8 mouse cellular contexts compared by ENCODE assay signal in genomic region chr6:13069302-13070146, GRCm38 (mm10). TPM values are rescaled to one million over a fixed set of nuclear protein-coding genes. Genes with fewer than 3 reads are reported as not detected.
A peak's percentile ranks its signal among the peaks of the same experiment; 100 is the strongest.
DNase-seq lines count a peak whose midpoint lies in the region; ATAC-seq lines count a peak whose summit lies in the region.

Gene Tmem106b, plus strand, starts transcription at chr6:13069759.

- peak; percentile 86 for DNase-seq in MEL-GATA-1-ER (ENCODE audit: extremely low read depth, low read depth)
- peak; percentile 95 for DNase-seq in cerebellum, adult 8-10 months
- DNase-seq in forelimb bud, embryonic 11.5 days (ENCODE audit: low read depth, low spot score), result peak; percentile 97
- peak; percentile 79 for DNase-seq in layer of hippocampus, adult 9-10 months (ENCODE audit: low spot score)
- peak; percentile 86 for DNase-seq in ovary, postnatal 10 days (ENCODE audit: low spot score)
- DNase-seq in thymus, postnatal 10 days (ENCODE audit: low spot score in 2 of 2), result peak; percentile 91 to 97

- peak within 1 kb of the TSS; percentile 88 for H3K4me3 ChIP-seq in lung, embryonic 16.5 days (ENCODE audit: low read length)

- 2% methylated on average over 61 of the region's 61 CpGs for WGBS in lung, embryonic 16.5 days

- peak; percentile 97 for ATAC-seq in hematopoietic stem cell, adult 5-6 weeks (replicated peaks in 1 of 2; ENCODE audit: insufficient read depth in 1 of 2, low FRiP score in 2 of 2, low TSS enrichment in 1 of 2, low read depth in 1 of 2, poor library complexity in 2 of 2, severe bottlenecking in 2 of 2)
- ATAC-seq in lung, embryonic 16.5 days (ENCODE audit: low read depth), result peak; percentile 100

- no peaks in the 10 kb centered on the region for H3K9me3 ChIP-seq in lung, embryonic 16.5 days (ENCODE audit: control insufficient read depth, low read length)

- no peaks in the 10 kb centered on the region for H3K27me3 ChIP-seq in lung, embryonic 16.5 days (ENCODE audit: control insufficient read depth, insufficient read depth, low read depth, low read length)

- peaks cover 9% of the 10 kb centered on the region for H3K36me3 ChIP-seq in lung, embryonic 16.5 days (ENCODE audit: control insufficient read depth, insufficient read depth, low read length)

- peak within 1 kb of the TSS; percentile 66 for H3K27ac ChIP-seq in lung, embryonic 16.5 days (ENCODE audit: low read length)

- H3K4me2 ChIP-seq in lung, embryonic 16.5 days (ENCODE audit: low read depth, low read length), result peak within 1 kb of the TSS; percentile 68

- H3K9ac ChIP-seq in lung, embryonic 16.5 days (ENCODE audit: low read length), result peak within 1 kb of the TSS; percentile 95

- peaks cover 4% of the 10 kb centered on the region for H3K4me1 ChIP-seq in lung, embryonic 16.5 days (replicated peaks; ENCODE audit: control insufficient read depth, insufficient read depth, low read length)

RNA-seq across cellular contexts. Expression of gene Tmem106b, which starts in this region (rescaled TPM):
- total RNA-seq in hematopoietic stem cell, adult 5-6 weeks (2017), result 32.1 and 48.0 TPM in 2 replicates
- 36.1 and 39.0 TPM in 2 replicates for polyA plus RNA-seq in lung, embryonic 16.5 days (2015; fragmentation: Nextera tagmentation; extraction: Ambion mirVana)

Comparison
In these comparisons a context has a peak if more than half of its experiments do, and no peak if none do; other contexts are left out.
1. Peak in every context shown above with its lines: DNase-seq, ATAC-seq, H3K4me3 ChIP-seq and H3K27ac ChIP-seq.